Comparison of ENCODE assay signal across 9 mouse cellular contexts in genomic region chr10:22361415-22362352, GRCm38 (mm10). TPM values are rescaled to one million over a fixed set of nuclear protein-coding genes. Genes with fewer than 3 reads are reported as not detected.
DNase-seq lines count a peak whose midpoint lies in the region; ATAC-seq and TF ChIP-seq lines count a peak whose summit lies in the region.
"Not testable (repeated sequence)": the region's sequence is repeated elsewhere in the genome, so short reads cannot be mapped to it uniquely, and the experiment has no call there.
"Had no signal": no experiment of that assay in that cellular context is flagged by ENCODE, and none has a peak within 500 bp of the region (broad histone marks: within the 10 kb centered on the region; RNA-seq: fewer than 3 reads in every experiment).

No protein-coding gene starts in this region.

- not testable (repeated sequence) for TF ChIP-seq EP300 in CH12.LX (IDR thresholded peaks at IDR 0.05; ENCODE audit: low read length)

- peak; percentile 93 for ATAC-seq in forebrain, embryonic 16.5 days
- ATAC-seq in kidney, embryonic 16.5 days (ENCODE audit: low FRiP score, low TSS enrichment) = peak; percentile 81
- peak; percentile 51 for ATAC-seq in liver, embryonic 16.5 days (ENCODE audit: low read depth)
- peak; percentile 65; the same call in 1 of the 2 replicates for ATAC-seq in midbrain, embryonic 15.5 days (replicated peaks)
- peak; percentile 58; the same call in 1 of the 2 replicates for ATAC-seq in stomach, embryonic 15.5 days (ENCODE audit: insufficient read depth, low FRiP score, low read depth)

- WGBS in forebrain, embryonic 16.5 days = 0% methylated on average over 8 of the region's 15 CpGs
- WGBS in hindbrain, embryonic 10.5 days = 3% methylated on average over 11 of the region's 15 CpGs
- 0% methylated on average over 9 of the region's 15 CpGs for WGBS in kidney, embryonic 16.5 days
- under 1% methylated on average over 8 of the region's 15 CpGs for WGBS in liver, embryonic 16.5 days (ENCODE audit: insufficient replicate concordance)
- WGBS in midbrain, embryonic 15.5 days = 0% methylated on average over 9 of the region's 15 CpGs
- 4% methylated on average over 11 of the region's 15 CpGs for WGBS in stomach, embryonic 15.5 days

- not testable (repeated sequence) for H3K9ac ChIP-seq in CH12.LX (ENCODE audit: insufficient read depth, low read depth); forebrain, embryonic 16.5 days (replicated peaks; ENCODE audit: low read depth, low read length); kidney, embryonic 16.5 days (replicated peaks; ENCODE audit: low read length); liver, embryonic 16.5 days (ENCODE audit: low read depth, low read length); midbrain, embryonic 15.5 days; stomach, embryonic 15.5 days

- H3K27ac ChIP-seq in CH12.LX (ENCODE audit: insufficient read depth, low read depth); forebrain, embryonic 16.5 days (ENCODE audit: low read length); kidney, embryonic 16.5 days (ENCODE audit: low read length); liver, embryonic 16.5 days (ENCODE audit: low read length); midbrain, embryonic 15.5 days; stomach, embryonic 15.5 days: not testable (repeated sequence)
- H3K27ac ChIP-seq in hindbrain, embryonic 10.5 days = 0 out of 2 replicates have a peak overlapping the region, but pooled peaks have one; percentile 56

- not testable (repeated sequence) for TF ChIP-seq RAD21 in CH12.LX (IDR thresholded peaks at IDR 0.05; ENCODE audit: low read depth, low read length)

- in situ Hi-C loops in CH12.LX (cut with MboI; ENCODE audit: low pct_ligation_motif_present, low pct_unique_long_range_greater_than_20kb, low sequenced_read_pairs) = not testable (repeated sequence)

- not testable (repeated sequence) for H3K36me3 ChIP-seq in CH12.LX (replicated peaks in 1 of 2; ENCODE audit: control insufficient read depth in 1 of 2, insufficient read depth in 1 of 2, low read length in 1 of 2); forebrain, embryonic 16.5 days (ENCODE audit: control insufficient read depth, insufficient read depth); hindbrain, embryonic 10.5 days; kidney, embryonic 16.5 days (ENCODE audit: insufficient read depth, low read length); liver, embryonic 16.5 days (ENCODE audit: control insufficient read depth, insufficient read depth); midbrain, embryonic 15.5 days (replicated peaks); stomach, embryonic 15.5 days

- not testable (repeated sequence) for H3K4me1 ChIP-seq in CH12.LX (ENCODE audit: control insufficient read depth in 1 of 2, insufficient read depth in 2 of 2); forebrain, embryonic 16.5 days (replicated peaks; ENCODE audit: control insufficient read depth, insufficient read depth, low read length); hindbrain, embryonic 10.5 days (replicated peaks); kidney, embryonic 16.5 days (ENCODE audit: insufficient read depth, low read length); liver, embryonic 16.5 days (ENCODE audit: control insufficient read depth, low read depth, low read length); midbrain, embryonic 15.5 days; stomach, embryonic 15.5 days

- not testable (repeated sequence) for TF ChIP-seq CTCF in CH12.LX (conservative IDR thresholded peaks at IDR 0.05 in 1 of 2, IDR thresholded peaks at IDR 0.05 in 1 of 2; ENCODE audit: low read depth in 2 of 2, low read length in 2 of 2)

- dilution Hi-C loops in CH12.LX (cut with MboI; ENCODE audit: extremely low pct_ligation_motif_present, extremely low pct_unique_long_range_greater_than_20kb, low sequenced_read_pairs) = not testable (repeated sequence)

- DNase-seq in CH12.LX (ENCODE audit: extremely low read depth) = peak; percentile 14
- DNase-seq in embryo, embryonic 10.5 days (ENCODE audit: low spot score) = peak; percentile 59
- DNase-seq in hindbrain, embryonic 10.5 days (ENCODE audit: low spot score) = peak; percentile 27

- H3K4me3 ChIP-seq in CH12.LX (replicated peaks in 1 of 3; ENCODE audit: low read depth in 2 of 3, low read length in 2 of 3, poor library complexity in 1 of 3); forebrain, embryonic 16.5 days (replicated peaks; ENCODE audit: low read length); liver, embryonic 16.5 days (ENCODE audit: low read depth, low read length); midbrain, embryonic 15.5 days: not testable (repeated sequence)
- H3K4me3 ChIP-seq in hindbrain, embryonic 10.5 days = peak overlapping the region; percentile 34; the same call in 1 of the 2 replicates
- H3K4me3 ChIP-seq in kidney, embryonic 16.5 days (ENCODE audit: low read length) = peak overlapping the region; percentile 28
- H3K4me3 ChIP-seq in stomach, embryonic 15.5 days (replicated peaks) = peak overlapping the region; percentile 17; the same call in 1 of the 2 replicates

- H3K27me3 ChIP-seq in CH12.LX (replicated peaks); forebrain, embryonic 16.5 days (replicated peaks; ENCODE audit: control insufficient read depth, insufficient read depth, low read length); hindbrain, embryonic 10.5 days (ENCODE audit: insufficient read depth, poor library complexity, severe bottlenecking); kidney, embryonic 16.5 days (ENCODE audit: insufficient read depth, low read length); liver, embryonic 16.5 days (ENCODE audit: control insufficient read depth, insufficient read depth, low read depth, low read length); midbrain, embryonic 15.5 days (replicated peaks); stomach, embryonic 15.5 days (replicated peaks): not testable (repeated sequence)

- H3K79me2 ChIP-seq in CH12.LX (replicated peaks; ENCODE audit: control insufficient read depth, extremely low read depth, insufficient read depth, poor library complexity, severe bottlenecking) = not testable (repeated sequence)

- not testable (repeated sequence) for H3K9me3 ChIP-seq in CH12.LX (replicated peaks; ENCODE audit: low read length); forebrain, embryonic 16.5 days (ENCODE audit: control insufficient read depth, low read length); hindbrain, embryonic 10.5 days; kidney, embryonic 16.5 days (ENCODE audit: low read length); liver, embryonic 16.5 days (replicated peaks; ENCODE audit: control insufficient read depth, low read length); midbrain, embryonic 15.5 days; stomach, embryonic 15.5 days

- not testable (repeated sequence) for TF ChIP-seq POLR2A in CH12.LX (IDR thresholded peaks at IDR 0.05; ENCODE audit: low read depth, low read length)

- peak overlapping the region; percentile 29; the same call in 1 of the 2 replicates for H3K4me2 ChIP-seq in CH12.LX (ENCODE audit: insufficient read depth, low read depth, poor library complexity, severe bottlenecking)
- H3K4me2 ChIP-seq in forebrain, embryonic 16.5 days (ENCODE audit: low read length) = peak overlapping the region; percentile 39
- H3K4me2 ChIP-seq in kidney, embryonic 16.5 days (replicated peaks; ENCODE audit: low read depth, low read length) = peak overlapping the region; percentile 38
- not testable (repeated sequence) for H3K4me2 ChIP-seq in liver, embryonic 16.5 days (ENCODE audit: low read depth, low read length)
- H3K4me2 ChIP-seq in midbrain, embryonic 15.5 days = peak overlapping the region; percentile 36
- peak overlapping the region; percentile 41 for H3K4me2 ChIP-seq in stomach, embryonic 15.5 days

RNA-seq across cellular contexts. Expression of gene Raet1d, which starts 1.3 kb away (rescaled TPM):
- total RNA-seq in CH12.LX (2012; rRNA removed) (2.7 and 3.3 TPM in 2 replicates), CH12.LX (2014; rRNA removed) (17.5 and 18.8 TPM in 2 replicates)
- 14.9 and 15.3 TPM in 2 replicates for polyA plus RNA-seq in CH12.LX (2012; ENCODE audit: insufficient read length, low read depth)
- polyA plus RNA-seq in forebrain, embryonic 16.5 days (2015; fragmentation: Nextera tagmentation; extraction: Ambion mirVana) = 2.6 and 3.1 TPM in 2 replicates
- polyA plus RNA-seq in hindbrain, embryonic 10.5 days (2016; fragmentation: Nextera tagmentation; extraction: Ambion mirVana) = 16.0 and 16.5 TPM in 2 replicates
- polyA plus RNA-seq in kidney, embryonic 16.5 days (2015; fragmentation: Nextera tagmentation; extraction: Ambion mirVana) = 13.1 and 14.0 TPM in 2 replicates
- polyA plus RNA-seq in liver, embryonic 16.5 days (2015; fragmentation: Nextera tagmentation; extraction: Ambion mirVana) = 9.0 and 10.0 TPM in 2 replicates
- 1.4 and 2.4 TPM in 2 replicates for polyA plus RNA-seq in midbrain, embryonic 15.5 days (2015; fragmentation: Nextera tagmentation; extraction: Ambion mirVana)
- polyA plus RNA-seq in stomach, embryonic 15.5 days (2015; fragmentation: Nextera tagmentation; extraction: Ambion mirVana) = 9.4 and 10.6 TPM in 2 replicates
- total RNA-seq: left cerebral cortex, adult 18-20 months had no signal
